Mouse (Mus musculus) ovary, adult 18-20 months (tissue): ENCODE results near the gene Rad54l.

Experiments used
- DNase-seq: peaks from one replicate; pipeline ENCODE4 v3.0.0; 2022; ENCODE audit warnings: low spot score, mixed read lengths

The Rad54l gene

DNA sequence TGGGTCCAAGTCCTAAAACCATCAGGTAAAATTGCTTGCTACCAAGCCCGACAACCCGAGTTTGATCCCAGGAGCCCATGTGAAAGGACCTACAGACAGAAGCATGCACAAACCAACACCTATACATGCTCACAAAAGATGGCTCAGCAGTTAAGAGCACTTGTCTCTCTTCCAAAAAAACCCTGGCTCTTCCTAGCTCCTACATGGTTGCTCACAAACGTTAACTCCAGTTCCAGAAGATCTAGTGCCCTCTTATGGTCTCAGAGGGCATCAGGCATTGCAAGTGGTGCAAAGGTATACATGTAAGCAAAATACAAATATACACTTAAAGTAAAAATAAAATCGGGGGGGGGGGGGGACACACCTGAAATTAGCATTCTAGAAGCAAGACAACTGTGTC is 50.3 kb downstream of the Rad54l start:
- no peak for DNase-seq

DNA sequence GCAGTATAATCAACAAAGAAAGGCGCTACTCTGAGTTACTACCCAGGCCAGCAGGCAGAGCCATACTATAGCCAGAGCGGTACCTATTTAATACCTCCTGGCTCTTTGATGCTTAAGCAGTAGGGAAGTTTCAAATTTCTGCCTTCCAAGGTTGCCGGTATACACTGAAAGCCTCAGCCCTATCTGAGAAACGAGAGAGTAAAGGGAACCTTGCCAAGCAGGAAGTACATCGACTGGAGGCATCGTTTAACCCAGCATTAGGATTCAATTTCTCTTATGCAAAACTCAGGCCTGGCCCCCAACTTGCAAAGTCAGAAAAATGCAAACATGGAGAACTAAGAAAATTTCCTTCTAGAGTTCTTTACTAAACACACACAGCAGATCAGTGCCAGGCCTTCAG is 53.4 kb downstream of the Rad54l start:
- no peak for DNase-seq

- DNase-seq = no peak
Observed at GRCm38 (mm10) chr4:116063855-116064254, 59.6 kb downstream of the Rad54l start.

GRCm38 (mm10) chr4:116059012-116059726 is 64.3 kb downstream of the Rad54l start:
- no peak for DNase-seq

GRCm38 (mm10) chr4:116057559-116057958 is 65.9 kb downstream of the Rad54l start:
- DNase-seq = no peak

- peak; percentile 87 for DNase-seq
Observed at GRCm38 (mm10) chr4:116053399-116053961, 70.0 kb downstream of the Rad54l start, which contains the start of gene Nsun4. Nsun4 (minus strand) TSS chr4:116053876.

GRCm38 (mm10) chr4:116052526-116053293 is 70.8 kb downstream of the Rad54l start:
- peak; percentile 20 for DNase-seq

- no peak for DNase-seq
Observed at GRCm38 (mm10) chr4:116049211-116049610, 74.3 kb downstream of the Rad54l start.

GRCm38 (mm10) chr4:116048130-116048920 is 75.2 kb downstream of the Rad54l start:
- DNase-seq = no peak

DNA sequence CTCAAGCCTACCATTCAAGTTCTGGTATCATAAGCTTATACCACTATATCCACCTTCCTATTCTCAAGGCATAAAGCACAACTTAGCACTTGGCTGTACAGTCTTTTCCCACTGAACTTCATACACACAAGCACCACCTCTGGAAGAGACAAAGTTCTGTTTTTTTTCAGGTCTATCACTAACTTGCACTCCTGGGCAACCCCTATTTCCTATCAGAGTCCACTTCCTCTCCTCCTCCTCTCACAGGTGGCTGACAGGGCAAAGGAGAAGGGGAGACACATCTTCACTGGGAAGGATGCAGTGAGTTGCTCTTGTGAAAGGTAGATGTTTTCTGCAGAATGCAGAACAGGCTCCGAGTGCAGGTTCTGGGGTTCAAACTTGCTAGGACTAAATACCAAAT is 75.8 kb downstream of the Rad54l start:
- DNase-seq = no peak

DNA sequence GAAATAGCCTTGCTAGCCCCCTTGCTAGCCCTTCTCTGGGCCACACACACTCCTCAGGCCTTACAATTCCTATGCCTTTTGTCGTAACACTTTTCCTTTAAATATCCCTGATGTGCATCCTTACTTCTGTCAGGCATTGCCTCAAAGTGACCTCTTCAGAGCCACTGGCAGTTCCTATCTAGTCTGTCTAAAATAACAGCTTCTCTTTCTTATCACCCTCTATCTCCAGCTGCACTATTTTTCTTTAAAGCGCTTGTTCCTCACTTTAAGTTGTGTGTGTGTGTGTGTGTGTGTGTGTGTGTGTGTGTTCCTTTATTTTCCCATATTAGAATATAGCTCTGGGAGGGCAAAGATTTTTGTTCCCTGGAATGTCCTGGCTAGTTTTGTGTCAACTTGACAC is 76.9 kb downstream of the Rad54l start:
- DNase-seq = no peak
